Mouse (Mus musculus) midbrain, embryonic 12.5 days (tissue): ENCODE data around the gene Anxa9. TPM values are rescaled to one million over a fixed set of nuclear protein-coding genes. Genes with fewer than 3 reads are reported as not detected.
A peak's percentile ranks its signal among the peaks of the same experiment; 100 is the strongest.

Experiments
- ATAC-seq: fragments of 200-750 bp; cut with Nextera tagmentation; 2 replicates; pipeline ENCODE4 v1.8.0; 2017; ENCODE audit warnings: low read depth, moderate TSS enrichment, moderate library complexity; ENCODE audit not compliant: low FRiP score
- H3K27ac ChIP-seq: fragments of 300-500 bp; sonication (generic); replicated peaks from 2 replicates; pipeline ENCODE4 v1.5.1; 2016; ENCODE audit warnings: mild to moderate bottlenecking
- H3K27me3 ChIP-seq: fragments of 300-500 bp; sonication (generic); 2 replicates; pipeline ENCODE4 v1.6.1; 2016; ENCODE audit warnings: mild to moderate bottlenecking
- H3K36me3 ChIP-seq: fragments of 300-500 bp; sonication (generic); 2 replicates; pipeline ENCODE4 v1.6.1; 2016
- H3K4me1 ChIP-seq: fragments of 300-500 bp; sonication (generic); 2 replicates; pipeline ENCODE4 v1.6.1; 2016
- H3K4me2 ChIP-seq: fragments of 300-500 bp; sonication (generic); replicated peaks from 2 replicates; pipeline ENCODE4 v1.6.1; 2016; ENCODE audit warnings: mild to moderate bottlenecking, moderate library complexity
- H3K4me3 ChIP-seq: fragments of 300-500 bp; sonication (generic); 2 replicates; pipeline ENCODE4 v1.5.1; 2016; ENCODE audit warnings: mild to moderate bottlenecking
- H3K9ac ChIP-seq: fragments of 300-500 bp; sonication (generic); replicated peaks from 2 replicates; pipeline ENCODE4 v1.6.1; 2016; ENCODE audit warnings: mild to moderate bottlenecking, moderate library complexity
- H3K9me3 ChIP-seq: fragments of 300-500 bp; sonication (generic); 2 replicates; pipeline ENCODE4 v1.6.1; 2016; ENCODE audit warnings: mild to moderate bottlenecking
- WGBS: fragments of 180-500 bp; shearing (Covaris S2); methylation state at CpG from one replicate; pipeline ENCODE4 v1.1.7; 2016; 5-methylcytosine and 5-hydroxymethylcytosine counted together
- polyA plus RNA-seq: library from polyadenylated mRNA; unstranded; fragments of >200 nt; fragmentation: Nextera tagmentation; extraction: Ambion mirVana; gene quantifications from 2 replicates; pipeline ENCODE4 v1.2.1, GENCODE M21; 2016

Anxa9 gene
- polyA plus RNA-seq, 1 experiment from 2014 or later, result 1.0 TPM

DNA sequence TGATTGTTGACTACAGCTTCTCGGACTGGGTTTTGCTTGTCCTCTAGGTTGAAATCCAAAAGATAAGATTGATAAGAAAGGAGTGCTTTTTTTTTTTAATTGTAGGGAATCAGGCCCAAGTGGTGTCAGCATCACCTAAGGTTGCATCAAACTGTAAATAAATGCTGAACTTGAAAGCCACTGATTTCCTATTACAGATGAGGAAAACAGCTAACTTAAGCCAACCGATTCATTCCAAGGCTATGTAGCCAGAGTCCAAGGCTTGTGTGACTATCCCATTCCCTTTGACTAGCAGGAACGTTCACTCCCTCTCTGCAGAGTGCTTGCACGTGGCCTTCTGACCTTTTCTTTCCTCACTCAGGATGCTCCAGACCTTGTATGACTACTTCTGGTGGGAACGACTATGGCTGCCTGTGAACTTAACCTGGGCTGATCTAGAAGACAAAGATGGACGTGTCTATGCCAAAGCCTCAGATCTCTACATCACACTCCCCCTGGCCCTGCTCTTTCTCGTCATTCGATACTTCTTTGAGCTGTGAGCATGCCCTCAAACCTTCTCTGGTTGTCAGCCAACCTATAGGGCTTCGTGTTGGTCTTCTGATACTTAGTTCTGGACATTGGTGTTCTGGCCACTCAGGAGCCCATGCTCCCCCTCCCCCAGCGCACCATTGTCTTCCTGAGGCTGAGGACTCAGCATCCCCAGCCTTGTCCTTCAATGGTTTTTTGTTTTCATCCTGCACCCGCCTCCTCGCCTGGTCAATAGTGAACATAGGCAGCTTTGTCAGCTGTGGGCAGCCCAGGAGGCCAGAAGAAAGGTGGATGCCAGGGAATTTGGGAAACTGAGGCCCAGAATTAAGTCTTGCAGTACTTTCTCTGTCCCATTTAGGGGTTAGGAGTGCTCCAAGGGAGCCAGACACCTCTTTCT lies 13.0 kb upstream of the Anxa9 start:
- Histone ChIP-seq H3K27ac (no peak overlapping the region), H3K9ac (no peak overlapping the region), H3K4me3 (no peak overlapping the region), H3K4me2 (no peak overlapping the region), H3K9me3 (no peaks in the 10 kb centered on the region), H3K4me1 (peaks cover 32% of the 10 kb centered on the region), H3K36me3 (peaks cover 51% of the 10 kb centered on the region), H3K27me3 (no peaks in the 10 kb centered on the region)
- WGBS, result 78% methylated on average over 12 of the region's 12 CpGs
- no peak for ATAC-seq

DNA sequence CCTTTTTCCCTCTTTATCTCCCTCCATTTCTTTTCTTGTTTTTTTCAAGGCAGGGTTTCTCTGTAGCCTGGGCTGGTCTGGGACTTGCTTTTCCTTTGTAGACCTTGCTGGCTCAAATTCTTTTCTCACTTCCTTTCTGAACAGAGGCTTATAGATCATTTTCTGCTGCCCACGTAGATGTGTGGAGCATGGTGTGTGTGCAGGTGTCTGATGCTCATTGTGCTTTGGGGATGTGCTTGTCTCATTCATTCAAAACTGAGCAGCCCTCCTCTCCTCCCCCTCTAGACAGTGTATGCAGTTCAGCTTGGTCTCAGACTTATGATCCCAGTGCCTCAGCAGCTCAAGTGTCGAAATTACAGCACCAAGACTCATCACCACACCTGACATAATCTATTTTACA lies 12.1 kb upstream of the Anxa9 start:
- H3K36me3 ChIP-seq, result peaks cover 43% of the 10 kb centered on the region
- H3K27me3 ChIP-seq, result no peaks in the 10 kb centered on the region
- ATAC-seq, result no peak
- no peak overlapping the region for H3K27ac ChIP-seq
- no peak overlapping the region for H3K4me3 ChIP-seq
- no peak overlapping the region for H3K9ac ChIP-seq
- no peaks in the 10 kb centered on the region for H3K9me3 ChIP-seq
- H3K4me2 ChIP-seq, result no peak overlapping the region
- peaks cover 38% of the 10 kb centered on the region for H3K4me1 ChIP-seq
- WGBS, result 80% methylated on average over 2 of the region's 2 CpGs

DNA sequence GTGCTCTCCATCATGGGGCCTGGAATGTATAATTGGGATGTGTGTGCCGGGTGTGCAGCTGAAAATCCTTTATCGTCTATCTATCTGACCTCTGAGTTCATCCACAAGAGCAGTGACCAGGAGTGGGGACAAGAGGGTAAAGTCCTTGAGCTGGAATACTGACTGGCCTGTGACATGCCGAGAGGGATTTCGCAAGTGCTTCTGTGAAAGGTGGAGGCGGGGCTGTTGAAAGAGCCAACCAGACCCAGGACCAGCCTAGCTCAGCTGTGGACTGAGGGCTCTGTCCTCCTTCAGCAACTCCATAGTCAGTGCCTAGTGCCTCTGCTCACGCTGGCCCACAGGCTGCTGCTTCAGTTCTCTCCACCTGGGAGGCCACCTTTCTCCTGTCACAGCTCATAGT lies 11.6 kb upstream of the Anxa9 start:
- ATAC-seq, result no peak
- H3K4me3 ChIP-seq, result no peak overlapping the region
- H3K9me3 ChIP-seq, result no peaks in the 10 kb centered on the region
- no peak overlapping the region for H3K9ac ChIP-seq
- no peaks in the 10 kb centered on the region; the same call in 1 of the 2 replicates for H3K27me3 ChIP-seq
- no peak overlapping the region for H3K27ac ChIP-seq
- peaks cover 37% of the 10 kb centered on the region for H3K36me3 ChIP-seq
- H3K4me2 ChIP-seq, result no peak overlapping the region
- WGBS, result 39% methylated on average over 6 of the region's 6 CpGs
- peaks cover 39% of the 10 kb centered on the region for H3K4me1 ChIP-seq

DNA sequence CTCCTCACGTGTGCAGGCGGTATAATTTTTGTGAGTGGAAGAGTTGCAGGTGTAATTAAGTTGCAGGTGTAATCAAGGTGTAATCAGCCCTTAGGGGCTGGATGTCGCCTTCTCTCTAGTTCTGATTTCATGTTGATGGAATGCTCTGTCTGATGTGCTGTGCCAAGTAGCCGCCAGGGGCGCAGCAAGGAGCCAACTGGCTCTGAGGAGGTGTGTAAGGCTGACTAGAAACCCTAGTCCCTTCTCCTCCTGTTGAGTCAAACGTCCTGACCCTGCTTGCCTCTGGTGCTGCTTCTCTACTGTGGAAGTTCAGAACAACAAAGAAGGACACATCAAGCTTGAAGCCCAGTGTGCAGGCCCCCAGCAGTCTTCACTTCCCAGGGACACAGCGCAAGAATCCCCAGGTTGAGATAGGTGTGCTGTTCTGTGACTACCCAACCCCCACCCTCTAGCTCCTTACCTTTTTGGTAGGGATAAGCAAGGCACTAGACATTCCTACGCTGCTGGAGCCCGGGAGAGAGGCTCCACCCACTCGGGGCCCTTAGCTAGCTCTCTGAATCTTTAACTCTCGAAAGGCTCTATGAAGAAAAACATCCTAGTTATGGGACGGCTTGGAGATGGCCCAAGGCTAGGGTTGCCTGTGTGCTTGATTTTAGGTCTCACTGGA lies 10.6 kb upstream of the Anxa9 start:
- ATAC-seq, result no peak
- Histone ChIP-seq H3K9me3 (no peaks in the 10 kb centered on the region), H3K4me1 (peaks cover 39% of the 10 kb centered on the region), H3K9ac (no peak overlapping the region), H3K4me2 (no peak overlapping the region), H3K27ac (no peak overlapping the region), H3K36me3 (peaks cover 27% of the 10 kb centered on the region), H3K27me3 (no peaks in the 10 kb centered on the region; the same call in 1 of the 2 replicates), H3K4me3 (no peak overlapping the region)
- WGBS, result 24% methylated on average over 12 of the region's 12 CpGs

DNA sequence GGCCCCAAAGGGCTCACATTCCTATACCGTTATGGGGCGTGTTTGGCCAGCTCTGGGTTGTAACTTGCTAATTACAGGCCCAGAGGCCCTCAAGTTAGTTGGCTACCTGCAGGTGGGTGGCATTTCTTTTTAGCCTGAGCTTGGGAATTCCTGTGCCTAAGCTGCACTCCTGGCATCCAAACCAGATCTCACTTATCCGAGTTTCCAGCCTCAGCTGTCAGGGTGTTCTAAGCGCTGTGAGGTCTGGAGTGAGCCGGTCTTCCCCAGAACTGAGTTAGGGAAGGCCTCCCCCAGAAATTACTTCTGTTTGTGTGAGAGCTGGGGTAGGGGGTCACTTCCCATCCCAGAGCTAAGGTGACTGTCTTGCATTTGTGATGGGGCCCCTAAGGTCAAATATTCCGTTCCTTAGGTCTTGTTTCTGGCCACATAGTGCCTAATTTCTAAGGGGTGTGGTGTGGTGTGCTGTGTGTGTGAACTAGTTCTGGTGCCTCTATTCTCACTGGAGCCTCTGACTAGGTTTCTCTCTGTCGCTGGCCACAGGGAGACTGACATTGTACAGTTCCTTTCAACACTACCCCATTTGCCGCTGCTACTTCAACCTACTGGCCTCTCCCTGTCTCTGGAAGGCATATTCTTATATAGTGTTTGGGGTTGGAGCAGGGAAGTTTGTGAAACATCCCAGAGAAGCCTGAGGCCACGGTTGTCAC lies 9.0 kb upstream of the Anxa9 start:
- Histone ChIP-seq H3K9ac (peak overlapping the region; percentile 96), H3K4me3 (peak overlapping the region; percentile 80), H3K36me3 (peaks cover 12% of the 10 kb centered on the region), H3K4me1 (peaks cover 39% of the 10 kb centered on the region), H3K4me2 (peak overlapping the region; percentile 68), H3K9me3 (no peaks in the 10 kb centered on the region), H3K27ac (peak overlapping the region; percentile 92), H3K27me3 (no peaks in the 10 kb centered on the region; the same call in 1 of the 2 replicates)
- WGBS, result 14% methylated on average over 9 of the region's 9 CpGs
- ATAC-seq, result no peak

DNA sequence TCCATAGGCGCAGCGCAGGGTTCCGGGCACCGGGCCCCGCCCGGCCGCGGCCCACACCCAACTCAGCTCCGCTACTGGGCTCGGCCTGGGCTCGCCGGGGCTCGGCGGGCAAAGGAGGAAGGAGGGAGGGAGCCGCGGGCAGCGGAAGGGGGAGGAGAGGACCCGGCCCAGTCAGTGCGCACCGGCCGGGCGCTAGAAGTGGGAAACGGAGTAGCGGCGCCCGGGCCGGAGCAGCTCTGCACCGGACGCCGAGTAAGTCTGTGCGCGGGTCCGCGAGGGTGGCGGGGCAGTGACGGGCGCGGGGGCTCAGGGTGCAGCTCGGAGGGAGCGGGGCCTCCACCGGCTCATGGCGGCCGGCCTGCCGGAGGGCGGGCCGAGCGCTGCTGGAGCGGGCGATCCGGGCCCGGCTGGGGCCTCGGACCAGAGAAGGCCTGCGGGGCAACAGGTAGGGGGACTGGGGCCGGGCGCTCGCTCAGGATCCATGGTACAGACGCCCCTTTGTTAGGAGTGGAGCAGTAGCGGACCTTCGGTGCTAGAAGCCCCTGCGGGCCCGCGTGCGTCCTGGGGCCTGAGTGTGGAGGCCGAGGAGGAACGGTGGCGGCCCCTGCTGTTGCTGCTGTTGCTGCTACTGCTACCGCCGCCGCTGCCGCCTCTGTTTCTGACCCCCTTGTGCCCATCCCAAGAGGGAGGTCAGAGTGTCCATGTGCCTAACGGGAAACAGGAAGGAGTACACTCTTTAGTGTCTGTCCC lies 8.3 kb upstream of the Anxa9 start:
- ATAC-seq, result peak; percentile 91
- H3K4me2 ChIP-seq, result peak overlapping the region; percentile 68
- under 1% methylated on average over 69 of the region's 71 CpGs for WGBS
- H3K4me3 ChIP-seq, result peak overlapping the region; percentile 80
- H3K36me3 ChIP-seq, result peaks cover 4% of the 10 kb centered on the region; the same call in 1 of the 2 replicates
- H3K27me3 ChIP-seq, result no peaks in the 10 kb centered on the region; the same call in 1 of the 2 replicates
- H3K27ac ChIP-seq, result peak overlapping the region; percentile 92
- H3K4me1 ChIP-seq, result peaks cover 38% of the 10 kb centered on the region
- peak overlapping the region; percentile 96 for H3K9ac ChIP-seq
- H3K9me3 ChIP-seq, result no peaks in the 10 kb centered on the region

DNA sequence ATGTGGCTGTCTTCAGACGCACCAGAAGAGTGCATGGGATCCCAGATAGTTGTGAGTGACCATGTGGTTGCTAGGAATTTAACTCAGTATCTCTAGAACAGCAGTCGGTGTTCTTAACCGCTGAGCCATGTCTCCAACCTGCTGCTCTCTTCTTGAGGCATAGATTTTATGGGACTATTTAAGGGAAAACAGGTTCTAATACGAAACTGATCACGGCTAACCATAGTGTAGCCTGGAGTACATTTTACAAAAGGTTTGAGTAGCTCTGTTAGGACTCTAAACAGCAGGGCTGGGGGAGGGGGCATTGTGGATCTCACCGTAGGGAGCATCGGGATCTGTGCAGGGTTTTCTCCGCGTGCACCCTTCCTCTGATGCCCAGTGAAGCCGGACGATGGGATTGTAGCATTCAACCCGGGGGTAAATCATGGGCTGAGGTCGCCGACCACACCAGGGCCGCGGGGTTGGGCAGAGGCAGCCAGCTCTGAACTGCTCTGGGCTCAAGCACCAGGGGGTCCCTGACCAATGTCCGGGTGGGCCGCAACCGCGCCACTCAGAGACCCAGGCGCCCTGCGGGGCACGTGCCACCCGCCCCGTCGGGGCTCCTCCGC lies 7.6 kb upstream of the Anxa9 start, which contains the start of gene Cers2:
Cers2 (plus strand) TSS at position 306 of the 608 bp plus-strand sequence.
- no peaks in the 10 kb centered on the region for H3K9me3 ChIP-seq
- H3K36me3 ChIP-seq, result no peaks in the 10 kb centered on the region
- peak within 1 kb of the TSS; percentile 92 for H3K27ac ChIP-seq
- ATAC-seq, result peak; percentile 17; the same call in 1 of the 2 replicates
- peaks cover 35% of the 10 kb centered on the region for H3K4me1 ChIP-seq
- peak within 1 kb of the TSS; percentile 68 for H3K4me2 ChIP-seq
- peak within 1 kb of the TSS; percentile 80 for H3K4me3 ChIP-seq
- peak within 1 kb of the TSS; percentile 96 for H3K9ac ChIP-seq
- 3% methylated on average over 27 of the region's 27 CpGs for WGBS
- no peaks in the 10 kb centered on the region; the same call in 1 of the 2 replicates for H3K27me3 ChIP-seq

DNA sequence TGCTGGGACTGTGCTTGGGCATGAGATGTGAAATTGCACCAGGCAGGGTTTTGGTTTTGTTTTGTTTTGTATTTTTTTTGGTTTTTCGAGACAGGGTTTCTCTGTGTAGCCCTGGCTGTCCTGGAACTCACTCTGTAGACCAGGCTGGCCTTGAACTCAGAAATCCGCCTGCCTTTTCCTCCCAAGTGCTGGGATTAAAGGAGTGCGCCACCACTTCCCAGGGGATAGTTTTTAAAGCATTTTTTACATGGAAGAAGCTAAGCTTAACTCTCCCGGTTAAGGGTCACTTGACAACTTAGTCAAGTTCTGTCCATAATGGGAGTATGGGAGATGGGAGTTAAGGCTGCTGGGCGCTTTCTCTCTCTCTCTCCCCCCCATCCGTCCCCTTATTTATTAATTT lies 7.1 kb upstream of the Anxa9 start:
- no peak overlapping the region for H3K9ac ChIP-seq
- H3K4me3 ChIP-seq, result peak overlapping the region; percentile 80; the same call in 1 of the 2 replicates
- 62% methylated on average over 6 of the region's 6 CpGs for WGBS

DNA sequence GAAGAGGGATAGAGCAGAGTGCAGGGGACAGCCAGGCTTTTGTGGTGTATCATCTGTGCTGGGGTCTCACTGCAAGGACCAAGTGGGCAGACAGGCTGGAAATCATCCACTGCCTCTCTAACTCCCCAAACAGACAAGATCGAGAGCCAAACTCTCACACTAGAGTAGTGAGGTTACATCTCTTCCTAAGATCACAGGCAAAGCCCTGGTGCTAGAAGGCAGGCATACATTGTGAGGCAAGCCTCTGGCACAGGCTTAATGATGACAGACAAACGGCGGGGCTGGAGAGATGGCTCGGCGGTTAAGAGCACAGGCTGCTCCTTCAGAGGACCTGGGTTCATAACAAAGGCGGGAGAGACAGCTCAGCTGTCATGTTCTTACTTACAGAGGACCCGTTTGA lies 6.5 kb upstream of the Anxa9 start:
- Histone ChIP-seq H3K4me1 (peaks cover 28% of the 10 kb centered on the region), H3K27me3 (no peaks in the 10 kb centered on the region; the same call in 1 of the 2 replicates), H3K9me3 (no peaks in the 10 kb centered on the region), H3K9ac (no peak overlapping the region), H3K27ac (no peak overlapping the region), H3K36me3 (no peaks in the 10 kb centered on the region), H3K4me3 (no peak overlapping the region), H3K4me2 (no peak overlapping the region)
- WGBS, result 37% methylated on average over 7 of the region's 7 CpGs
- ATAC-seq, result no peak

More for the DNA sequence above, 7.1 kb upstream of the Anxa9 start:
- peak overlapping the region; percentile 68 for H3K4me2 ChIP-seq
- no peak for ATAC-seq
- peak overlapping the region; percentile 92; the same call in 1 of the 2 replicates for H3K27ac ChIP-seq
- H3K4me1 ChIP-seq, result peaks cover 34% of the 10 kb centered on the region
- H3K27me3 ChIP-seq, result no peaks in the 10 kb centered on the region; the same call in 1 of the 2 replicates
- H3K9me3 ChIP-seq, result no peaks in the 10 kb centered on the region
- H3K36me3 ChIP-seq, result no peaks in the 10 kb centered on the region

DNA sequence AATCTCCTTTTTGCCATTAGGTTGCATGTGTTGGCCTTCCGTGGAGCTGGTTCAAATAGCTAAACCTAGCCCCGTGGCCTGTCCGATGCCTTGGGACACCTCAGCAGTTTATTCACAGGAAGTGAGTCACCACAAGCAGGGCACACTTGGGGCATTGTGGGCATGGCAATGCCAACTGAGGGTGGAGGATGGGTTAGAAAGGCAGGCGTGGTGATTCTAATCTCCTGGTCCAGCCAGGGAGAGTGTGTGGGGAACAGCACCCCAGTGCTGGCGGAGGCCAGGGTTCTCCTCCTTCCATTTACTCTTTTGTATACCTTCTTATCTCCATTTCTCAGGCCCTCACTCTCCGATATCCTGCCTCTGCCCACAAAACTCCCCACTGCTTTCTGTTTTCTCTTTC lies 5.6 kb upstream of the Anxa9 start:
- H3K36me3 ChIP-seq, result no peaks in the 10 kb centered on the region
- peaks cover 24% of the 10 kb centered on the region for H3K4me1 ChIP-seq
- H3K9ac ChIP-seq, result no peak overlapping the region
- H3K4me3 ChIP-seq, result no peak overlapping the region
- WGBS, result 81% methylated on average over 6 of the region's 6 CpGs
- no peak for ATAC-seq
- no peak overlapping the region for H3K27ac ChIP-seq
- H3K9me3 ChIP-seq, result no peaks in the 10 kb centered on the region
- H3K27me3 ChIP-seq, result no peaks in the 10 kb centered on the region; the same call in 1 of the 2 replicates
- no peak overlapping the region for H3K4me2 ChIP-seq
